Mouse (Mus musculus) adrenal gland, adult 18-20 months (tissue): ENCODE results near the gene Fxr1. TPM values are rescaled to one million over a fixed set of nuclear protein-coding genes. Genes with fewer than 3 reads are reported as not detected.
"Not testable (repeated sequence)": the region's sequence is repeated elsewhere in the genome, so short reads cannot be mapped to it uniquely, and the experiment has no call there.

Experiments
- DNase-seq, 2 experiments: peaks; one replicate each; pipeline ENCODE4 v3.0.0; 2021 to 2022; ENCODE audit warnings: low spot score in 2 of 2
- long read RNA-seq, 2 experiments: library from polyadenylated mRNA; stranded (forward); transcript quantifications; one replicate each; pipeline ENCODE4 v2.0.0; 2021
- total RNA-seq, 2 experiments: library from RNA; stranded (reverse); gene quantifications; 1 replicate in 1 of 2; 2 replicates in 1 of 2; pipeline ENCODE4 v1.2.3; 2021

Fxr1 gene
- 100 to 1,000 TPM; 155 to 163 TPM for total RNA-seq
- long read RNA-seq, experiment 1, transcript Fxr1-204 (17 exons, 2,129 nt): major isoform, 5 of 17 reads
- long read RNA-seq, experiment 1, partial matches to known transcripts: 5 of 17 reads
- long read RNA-seq, experiment 1, other reads (novel, unspliced or antisense): 3 of 17 reads
- long read RNA-seq, experiment 2, transcript Fxr1-206 (15 exons, 2,127 nt): minor isoform, 5 of 64 reads
- long read RNA-seq, experiment 2, transcript Fxr1-204 (17 exons, 2,129 nt): minor isoform, 11 of 64 reads
- long read RNA-seq, experiment 2, transcript Fxr1-208 (16 exons, 3,014 nt): major isoform, 28 of 64 reads
- long read RNA-seq, experiment 2, partial matches to known transcripts: 15 of 64 reads
- long read RNA-seq, experiment 2, other reads (novel, unspliced or antisense): 4 of 64 reads

- DNase-seq: peak; percentile 86 to 91
Measured at GRCm38 (mm10) chr3:34019540-34020381, at the start of gene Fxr1. TSS of gene Fxr1 (plus strand) at chr3:34019943.

- no peak for DNase-seq
Measured at GRCm38 (mm10) chr3:33979395-33979794, 40.3 kb upstream of the Fxr1 start.

- no peak for DNase-seq
Measured at GRCm38 (mm10) chr3:33982746-33983145, 37.0 kb upstream of the Fxr1 start.

- DNase-seq: no peak
Measured at GRCm38 (mm10) chr3:33989302-33989701, 30.4 kb upstream of the Fxr1 start.

GRCm38 (mm10) chr3:33990451-33990850 is 29.3 kb upstream of the Fxr1 start:
- DNase-seq: no peak

GRCm38 (mm10) chr3:33990921-33991320 is 28.8 kb upstream of the Fxr1 start:
- no peak for DNase-seq

GRCm38 (mm10) chr3:33993421-33994126 is 26.2 kb upstream of the Fxr1 start:
- no peak for DNase-seq

- no peak for DNase-seq
Measured at GRCm38 (mm10) chr3:33994127-33994488, 25.6 kb upstream of the Fxr1 start.

GRCm38 (mm10) chr3:34001691-34002090 is 18.1 kb upstream of the Fxr1 start:
- DNase-seq: not testable (repeated sequence)

GRCm38 (mm10) chr3:34003860-34004259 is 15.9 kb upstream of the Fxr1 start:
- no peak for DNase-seq

GRCm38 (mm10) chr3:34006301-34006700 is 13.4 kb upstream of the Fxr1 start:
- no peak for DNase-seq

GRCm38 (mm10) chr3:34006824-34007223 is 12.9 kb upstream of the Fxr1 start:
- no peak for DNase-seq

- no peak for DNase-seq
Measured at GRCm38 (mm10) chr3:34007611-34008010, 12.1 kb upstream of the Fxr1 start.

- DNase-seq: no peak
Measured at GRCm38 (mm10) chr3:34008191-34008590, 11.6 kb upstream of the Fxr1 start.

- DNase-seq: no peak
Measured at GRCm38 (mm10) chr3:34020382-34021258, 877 bp downstream of the Fxr1 start.

- DNase-seq: no peak
Measured at GRCm38 (mm10) chr3:34021259-34021828, 1.6 kb downstream of the Fxr1 start.

GRCm38 (mm10) chr3:34028935-34029334 is 9.2 kb downstream of the Fxr1 start:
- DNase-seq: no peak

- no peak for DNase-seq
Measured at GRCm38 (mm10) chr3:34030601-34031000, 10.9 kb downstream of the Fxr1 start.

GRCm38 (mm10) chr3:34033720-34034364 is 14.1 kb downstream of the Fxr1 start:
- DNase-seq: no peak

GRCm38 (mm10) chr3:34034803-34035202 is 15.1 kb downstream of the Fxr1 start:
- no peak for DNase-seq
